Mouse (Mus musculus): ENCODE results near the gene Cd6. TPM values are rescaled to one million over a fixed set of nuclear protein-coding genes. Genes with fewer than 3 reads are reported as not detected.
A peak's percentile ranks its signal among the peaks of the same experiment; 100 is the strongest.

Cd6 gene
- total and polyA plus RNA-seq, 3 experiments, result 0.09 to 0.73 (median 0.17) TPM

DNA sequence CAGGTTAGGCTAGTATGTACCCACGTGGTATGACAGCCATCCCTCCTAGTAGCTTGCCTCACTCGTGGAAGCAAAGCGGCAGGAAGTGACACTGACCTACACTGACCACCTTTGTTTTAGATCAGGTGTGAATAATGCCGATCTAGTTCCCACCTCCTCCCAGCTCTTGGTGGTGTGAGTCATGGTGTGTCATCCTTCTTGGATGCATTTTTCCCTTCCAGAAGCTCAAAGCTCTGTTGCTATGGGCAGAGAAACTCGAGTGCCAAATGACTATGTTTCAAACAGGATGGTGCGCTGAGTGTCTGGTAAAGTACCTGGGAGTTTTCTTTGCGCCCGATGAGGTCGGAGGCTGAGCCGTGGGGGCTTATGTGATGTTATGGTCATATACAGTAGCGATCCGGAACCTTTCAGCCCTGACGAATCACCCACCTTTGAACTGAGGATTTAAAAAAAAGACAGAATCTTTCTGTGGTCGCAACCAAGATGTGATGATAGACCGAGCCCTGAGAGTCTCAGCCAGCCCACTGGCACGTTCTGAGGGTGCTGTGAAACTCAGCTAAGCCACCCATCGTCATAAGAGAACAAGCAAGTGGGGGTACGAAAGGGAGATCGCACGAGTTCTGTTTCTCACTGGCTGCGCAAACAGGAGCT is 66.4 kb downstream of the Cd6 start:
- H3K4me2 ChIP-seq (ENCODE audit: insufficient read depth, low read depth, poor library complexity, severe bottlenecking), result peak overlapping the region; percentile 87
- peak overlapping the region in 1 of 3 experiments; percentile 43 for H3K4me3 ChIP-seq (replicated peaks in 1 of 3; ENCODE audit: low read depth in 2 of 3, low read length in 2 of 3, poor library complexity in 1 of 3)
- peak overlapping the region; percentile 61 for H3K27ac ChIP-seq (ENCODE audit: insufficient read depth, low read depth)
- no peak for DNase-seq (ENCODE audit: extremely low read depth)
- no peaks in the 10 kb centered on the region for H3K9me3 ChIP-seq (replicated peaks; ENCODE audit: low read length)
- H3K36me3 ChIP-seq (replicated peaks in 1 of 2; ENCODE audit: control insufficient read depth in 1 of 2, insufficient read depth in 1 of 2, low read length in 1 of 2), result peaks cover 0 to 60% of the 10 kb centered on the region in 2 experiments
- no peak for TF ChIP-seq RCOR1 (conservative IDR thresholded peaks at IDR 0.05; ENCODE audit: low read depth, low read length)
- no peak for TF ChIP-seq GABPA (IDR thresholded peaks at IDR 0.05; ENCODE audit: insufficient replicate concordance, low read depth, low read length)
- no peak for TF ChIP-seq TBP (conservative IDR thresholded peaks at IDR 0.05; ENCODE audit: low read depth, low read length)
- no peak for TF ChIP-seq POLR2A (IDR thresholded peaks at IDR 0.05; ENCODE audit: low read depth, low read length)
- TF ChIP-seq NRF1 (IDR thresholded peaks at IDR 0.05; ENCODE audit: low read depth, low read length), result no peak
- TF ChIP-seq IRF4 (IDR thresholded peaks at IDR 0.05; ENCODE audit: low read depth, low read length), result peak; percentile 6; the same call in 1 of the 2 replicates
- TF ChIP-seq JUN (IDR thresholded peaks at IDR 0.05; ENCODE audit: insufficient read depth, low read depth, low read length), result no peak
- no peak for TF ChIP-seq ZC3H11A (IDR thresholded peaks at IDR 0.05; ENCODE audit: low read depth, low read length)
- TF ChIP-seq SIN3A (IDR thresholded peaks at IDR 0.05; ENCODE audit: low read length), result no peak
- TF ChIP-seq MYC (IDR thresholded peaks at IDR 0.05; ENCODE audit: low read depth, low read length), result no peak
- no peak for TF ChIP-seq KAT2A (IDR thresholded peaks at IDR 0.05; ENCODE audit: insufficient replicate concordance, low read length)
- TF ChIP-seq TCF12 (IDR thresholded peaks at IDR 0.05; ENCODE audit: low read depth, low read length), result peak; percentile 32; the same call in 1 of the 2 replicates
- no peak for TF ChIP-seq HCFC1 (IDR thresholded peaks at IDR 0.05; ENCODE audit: low read depth, low read length)
- no peak for TF ChIP-seq JUND (conservative IDR thresholded peaks at IDR 0.05; ENCODE audit: low read depth, low read length)
- no peak for TF ChIP-seq USF2 (conservative IDR thresholded peaks at IDR 0.05; ENCODE audit: low read depth, low read length)
- no peak for TF ChIP-seq RAD21 (IDR thresholded peaks at IDR 0.05; ENCODE audit: low read depth, low read length)
- no peak for TF ChIP-seq ZMIZ1 (IDR thresholded peaks at IDR 0.05; ENCODE audit: low read depth, low read length)
- no peak for TF ChIP-seq MEF2A (IDR thresholded peaks at IDR 0.05; ENCODE audit: borderline replicate concordance, low read depth, low read length)
- TF ChIP-seq UBTF (IDR thresholded peaks at IDR 0.05; ENCODE audit: low read depth, low read length), result no peak
- TF ChIP-seq NELFE (IDR thresholded peaks at IDR 0.05; ENCODE audit: low read depth, low read length), result no peak
- no peak for TF ChIP-seq MXI1 (IDR thresholded peaks at IDR 0.05; ENCODE audit: low read depth, low read length)
- TF ChIP-seq ZNF384 (IDR thresholded peaks at IDR 0.05; ENCODE audit: low read depth, low read length), result 0 out of 2 replicates have a peak, but pooled peaks have one; percentile 18
- TF ChIP-seq USF1 (IDR thresholded peaks at IDR 0.05; ENCODE audit: low read depth, low read length), result no peak
- TF ChIP-seq EP300 (IDR thresholded peaks at IDR 0.05; ENCODE audit: low read length), result no peak
- peak; percentile 96 for TF ChIP-seq BHLHE40 (IDR thresholded peaks at IDR 0.05; ENCODE audit: low read depth, low read length)
- TF ChIP-seq ETS1 (conservative IDR thresholded peaks at IDR 0.05; ENCODE audit: low read depth, low read length), result peak; percentile 6; the same call in 1 of the 2 replicates
- no peak for TF ChIP-seq ELF1 (IDR thresholded peaks at IDR 0.05; ENCODE audit: low read depth, low read length)
- TF ChIP-seq MAZ (IDR thresholded peaks at IDR 0.05; ENCODE audit: low read depth, low read length), result peak; percentile 40; the same call in 1 of the 2 replicates
- TF ChIP-seq ZKSCAN1 (IDR thresholded peaks at IDR 0.05; ENCODE audit: borderline replicate concordance, low read depth, low read length), result no peak
- TF ChIP-seq PAX5 (IDR thresholded peaks at IDR 0.05; ENCODE audit: low read length), result no peak
- no peak for TF ChIP-seq MAX (IDR thresholded peaks at IDR 0.05; ENCODE audit: low read length)
- TF ChIP-seq CTCF (conservative IDR thresholded peaks at IDR 0.05 in 1 of 2, IDR thresholded peaks at IDR 0.05 in 1 of 2; ENCODE audit: low read depth in 2 of 2, low read length in 2 of 2), result no peak
- peaks cover 38 to 87% of the 10 kb centered on the region in 2 experiments for H3K4me1 ChIP-seq (ENCODE audit: control insufficient read depth in 1 of 2, insufficient read depth in 2 of 2)
- dilution Hi-C loops (cut with MboI; ENCODE audit: extremely low pct_ligation_motif_present, extremely low pct_unique_long_range_greater_than_20kb, low sequenced_read_pairs), result no loop called here
- no peaks in the 10 kb centered on the region for H3K27me3 ChIP-seq (replicated peaks)
- peak overlapping the region; percentile 33; the same call in 1 of the 2 replicates for H3K9ac ChIP-seq (ENCODE audit: insufficient read depth, low read depth)
- H3K79me2 ChIP-seq (replicated peaks; ENCODE audit: control insufficient read depth, extremely low read depth, insufficient read depth, poor library complexity, severe bottlenecking), result no peaks in the 10 kb centered on the region
- in situ Hi-C loops (cut with MboI; ENCODE audit: low pct_ligation_motif_present, low pct_unique_long_range_greater_than_20kb, low sequenced_read_pairs), result no loop called here

All from CH12.LX (cell line).